Mouse (Mus musculus): ENCODE measurements at regions not wholly inside any gene's neighbourhood (a gene's known extent, or its start where the extent isn't known, plus 50 kb on each side); places are given as distances from the start of the nearest gene placed in this dataset.
"Not testable (repeated sequence)": the region's sequence is repeated elsewhere in the genome, so short reads cannot be mapped to it uniquely, and the experiment has no call there.

DNA sequence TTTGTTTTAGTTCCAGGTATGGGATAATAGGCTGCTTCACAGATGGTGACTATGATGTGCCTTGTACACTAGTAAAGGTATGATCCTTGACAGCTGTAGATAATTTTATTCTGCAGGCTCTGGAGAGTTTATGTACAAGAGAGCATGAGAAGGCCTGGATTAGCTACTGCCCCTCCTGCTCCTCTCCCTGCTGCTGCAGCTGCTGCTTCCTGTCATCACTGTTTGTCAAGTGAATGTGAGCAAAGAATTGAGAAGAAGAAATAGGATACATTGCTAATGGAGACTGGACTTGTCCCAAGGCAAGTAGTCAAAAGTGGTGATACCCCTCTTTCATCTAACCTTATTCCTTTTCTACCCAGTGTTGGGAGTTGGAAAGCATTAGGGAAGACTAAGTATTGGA is 214.6 kb upstream of the Cntn5 start:
- Histone ChIP-seq H3K36me3 (no peaks in the 10 kb centered on the region), H3K9me3 (0 out of 2 replicates have a peak, but pooled peaks cover 2% of the 10 kb centered on the region), H3K9ac (no peak overlapping the region), H3K4me2 (no peak overlapping the region), H3K4me1 (replicated peaks) (no peaks in the 10 kb centered on the region), H3K27ac (no peak overlapping the region), H3K27me3 (no peaks in the 10 kb centered on the region), H3K4me3 (no peak overlapping the region)
- no peak for ATAC-seq (ENCODE audit: low FRiP score)

GRCm38 (mm10) chr9:11107828-11108227 is 203.3 kb upstream of the Cntn5 start:
- WGBS, result 81% methylated on average over 3 of the region's 3 CpGs
- H3K4me3 ChIP-seq; H3K9me3 ChIP-seq; H3K4me2 ChIP-seq; H3K36me3 ChIP-seq; H3K9ac ChIP-seq; H3K27me3 ChIP-seq; H3K27ac ChIP-seq; ATAC-seq (ENCODE audit: low FRiP score); H3K4me1 ChIP-seq (replicated peaks): not testable (repeated sequence)

- ATAC-seq (ENCODE audit: low FRiP score); H3K9ac ChIP-seq; H3K27ac ChIP-seq; H3K4me3 ChIP-seq; H3K36me3 ChIP-seq; H3K4me2 ChIP-seq; H3K27me3 ChIP-seq; H3K9me3 ChIP-seq; H3K4me1 ChIP-seq (replicated peaks): not testable (repeated sequence)
- WGBS, result 91% methylated on average over 1 of the region's 1 CpGs
Observed at GRCm38 (mm10) chr9:11107212-11107611, 202.6 kb upstream of the Cntn5 start.

DNA sequence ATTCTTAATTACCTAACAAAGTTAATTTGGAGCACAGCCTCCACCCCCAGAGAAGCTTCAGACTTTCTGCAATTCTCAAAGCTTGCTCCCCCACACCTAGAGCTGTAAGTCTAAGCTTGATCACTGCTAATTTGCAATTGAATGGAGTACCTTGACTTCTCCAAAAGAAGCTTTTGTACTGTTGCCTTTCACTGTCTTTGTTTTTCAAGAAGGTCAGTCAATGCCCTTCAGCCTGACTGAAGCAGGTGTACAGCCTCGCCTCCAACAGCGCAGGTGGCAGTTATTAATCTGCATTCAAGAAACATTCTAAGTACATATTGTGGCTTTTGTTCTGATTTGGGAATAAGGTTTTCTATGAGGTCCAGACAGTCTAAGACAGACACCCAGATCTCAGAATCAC is 201.7 kb upstream of the Cntn5 start:
- WGBS, result 97% methylated on average over 2 of the region's 2 CpGs
- no peak overlapping the region for H3K27ac ChIP-seq
- H3K4me1 ChIP-seq (replicated peaks), result no peaks in the 10 kb centered on the region
- H3K4me2 ChIP-seq, result no peak overlapping the region
- H3K9ac ChIP-seq, result no peak overlapping the region
- no peaks in the 10 kb centered on the region for H3K36me3 ChIP-seq
- H3K27me3 ChIP-seq, result no peaks in the 10 kb centered on the region
- peaks cover 4% of the 10 kb centered on the region; the same call in 1 of the 2 replicates for H3K9me3 ChIP-seq
- H3K4me3 ChIP-seq, result no peak overlapping the region
- ATAC-seq (ENCODE audit: low FRiP score), result no peak

GRCm38 (mm10) chr9:11103448-11103847 is 198.9 kb upstream of the Cntn5 start:
- no peak overlapping the region for H3K9ac ChIP-seq
- H3K27ac ChIP-seq, result no peak overlapping the region
- H3K36me3 ChIP-seq, result no peaks in the 10 kb centered on the region
- H3K9me3 ChIP-seq, result peaks cover 4% of the 10 kb centered on the region; the same call in 1 of the 2 replicates
- ATAC-seq (ENCODE audit: low FRiP score), result no peak
- no peaks in the 10 kb centered on the region for H3K4me1 ChIP-seq (replicated peaks)
- no peak overlapping the region for H3K4me3 ChIP-seq
- 86% methylated on average over 4 of the region's 4 CpGs for WGBS
- H3K27me3 ChIP-seq, result no peaks in the 10 kb centered on the region
- H3K4me2 ChIP-seq, result no peak overlapping the region

GRCm38 (mm10) chr9:11092874-11093273 is 188.3 kb upstream of the Cntn5 start:
- Histone ChIP-seq H3K27me3 (no peaks in the 10 kb centered on the region), H3K9ac (no peak overlapping the region), H3K4me2 (no peak overlapping the region), H3K36me3 (no peaks in the 10 kb centered on the region), H3K4me3 (no peak overlapping the region), H3K9me3 (no peaks in the 10 kb centered on the region), H3K27ac (no peak overlapping the region), H3K4me1 (replicated peaks) (no peaks in the 10 kb centered on the region)
- ATAC-seq (ENCODE audit: low FRiP score), result no peak
- WGBS, result 83% methylated on average over 1 of the region's 1 CpGs

GRCm38 (mm10) chr9:11067125-11067524 is 162.6 kb upstream of the Cntn5 start:
- not testable (repeated sequence) for H3K4me3 ChIP-seq; ATAC-seq (ENCODE audit: low FRiP score); H3K36me3 ChIP-seq; H3K27me3 ChIP-seq; H3K4me1 ChIP-seq (replicated peaks); H3K27ac ChIP-seq; H3K9me3 ChIP-seq; H3K9ac ChIP-seq; H3K4me2 ChIP-seq
- 62% methylated on average over 2 of the region's 2 CpGs for WGBS

- Histone ChIP-seq H3K9me3 (no peaks in the 10 kb centered on the region), H3K4me1 (replicated peaks) (no peaks in the 10 kb centered on the region), H3K4me3 (no peak overlapping the region), H3K36me3 (no peaks in the 10 kb centered on the region), H3K4me2 (no peak overlapping the region), H3K27ac (no peak overlapping the region), H3K9ac (no peak overlapping the region), H3K27me3 (no peaks in the 10 kb centered on the region)
- ATAC-seq (ENCODE audit: low FRiP score), result no peak
- WGBS, result 88% methylated on average over 1 of the region's 1 CpGs
Observed at GRCm38 (mm10) chr9:11062856-11063255, 158.3 kb upstream of the Cntn5 start.
